Comparison of ENCODE assay signal across 25 mouse cellular contexts in the genomic region with DNA sequence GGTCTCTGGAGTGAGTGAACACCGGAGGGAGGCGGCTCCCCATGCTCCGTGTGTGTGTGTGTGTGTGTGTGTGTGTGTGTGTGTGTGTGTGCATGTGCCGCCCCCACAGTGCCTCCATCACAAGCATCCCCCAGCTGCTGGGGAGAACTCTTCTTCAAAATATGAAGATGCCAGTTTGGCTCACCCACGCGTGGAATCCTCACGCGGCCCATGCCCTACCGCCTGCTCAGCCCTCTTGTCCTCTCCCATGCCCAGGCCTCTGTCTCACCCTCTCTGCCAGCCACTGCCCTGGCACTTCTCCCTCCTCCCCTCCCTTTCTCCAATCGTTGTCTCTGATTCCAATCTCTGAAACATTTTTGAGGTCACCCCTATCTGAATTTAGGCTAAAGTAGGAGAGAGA. TPM values are rescaled to one million over a fixed set of nuclear protein-coding genes. Genes with fewer than 3 reads are reported as not detected.
DNase-seq lines count a peak whose midpoint lies in the region; ATAC-seq lines count a peak whose summit lies in the region.
"Had no signal": no experiment of that assay in that cellular context is flagged by ENCODE, and none has a peak within 500 bp of the region (broad histone marks: within the 10 kb centered on the region; RNA-seq: fewer than 3 reads in every experiment).

No protein-coding gene starts in this region.

- no peaks in the 10 kb centered on the region for H3K27me3 ChIP-seq in forebrain, embryonic 11.5 days (ENCODE audit: control insufficient read depth, insufficient read depth, low read length)
- H3K27me3 ChIP-seq: limb, embryonic 12.5 days; lung, embryonic 15.5 days; neural tube, embryonic 15.5 days had no signal

- ATAC-seq in forebrain, embryonic 11.5 days (replicated peaks; ENCODE audit: low FRiP score) = no peak
- ATAC-seq: CD4-positive, CD25-positive, alpha-beta regulatory T cell, adult 4 months; inflammation-experienced regulatory T-cells, adult 6 months had no signal

- no peak overlapping the region for H3K4me2 ChIP-seq in forebrain, embryonic 11.5 days (ENCODE audit: low read depth, low read length, severe bottlenecking)
- H3K4me2 ChIP-seq: limb, embryonic 12.5 days; liver, embryonic 13.5 days; lung, embryonic 15.5 days; neural tube, embryonic 15.5 days had no signal

- no peak overlapping the region for H3K4me3 ChIP-seq in forebrain, embryonic 11.5 days (ENCODE audit: low read depth, low read length)
- H3K4me3 ChIP-seq: forebrain, embryonic 10.5 days; gastrocnemius, adult 2 months; hindbrain, embryonic 10.5 days; limb, embryonic 12.5 days; liver, embryonic 13.5 days; lung, embryonic 15.5 days; myocyte; neural tube, embryonic 15.5 days had no signal

- intact Hi-C loops in left cerebral cortex, postnatal 25 days (cut with DNase I) = no loop called here

- peak; percentile 46 for DNase-seq in cerebellum, adult 11-12 months
- no peak for DNase-seq in cerebellum, adult 9-10 months
- DNase-seq in brain, adult 2 months (ENCODE audit: low read depth, low spot score) = peak; percentile 71
- DNase-seq in layer of hippocampus, adult 9-11 months = peak; percentile 37
- DNase-seq in left cerebral cortex, postnatal 25 days (ENCODE audit: low spot score in 2 of 2) = peak; percentile 66 to 82
- DNase-seq in forebrain, embryonic 11.5 days (ENCODE audit: low spot score) = no peak
- no peak for DNase-seq in urinary bladder, adult 2 months (ENCODE audit: low spot score)
- no peak for DNase-seq in yolk sac, embryonic 10.5 days (ENCODE audit: low spot score)
- DNase-seq: gastrocnemius, adult 2 months; heart, adult 11 months; kidney, adult 9 months; kidney, postnatal 36 days; liver, embryonic 13.5 days; midbrain, embryonic 14.5 days had no signal

- 88% methylated on average over 10 of the region's 10 CpGs for WGBS in forebrain, embryonic 11.5 days

- no peak overlapping the region for H3K9ac ChIP-seq in forebrain, embryonic 11.5 days (ENCODE audit: low read length)
- H3K9ac ChIP-seq: limb, embryonic 12.5 days; liver, embryonic 13.5 days; lung, embryonic 15.5 days; neural tube, embryonic 15.5 days had no signal

- H3K4me1 ChIP-seq in forebrain, embryonic 11.5 days (replicated peaks; ENCODE audit: control insufficient read depth, insufficient read depth, low read length) = no peaks in the 10 kb centered on the region
- H3K4me1 ChIP-seq: limb, embryonic 12.5 days; liver, embryonic 13.5 days; lung, embryonic 15.5 days; neural tube, embryonic 15.5 days had no signal

- H3K27ac ChIP-seq in forebrain, embryonic 11.5 days (ENCODE audit: low read depth, low read length) = no peak overlapping the region
- H3K27ac ChIP-seq: forebrain, embryonic 10.5 days; gastrocnemius, adult 2 months; hindbrain, embryonic 10.5 days; limb, embryonic 12.5 days; liver, embryonic 13.5 days; lung, embryonic 15.5 days; neural tube, embryonic 15.5 days had no signal

- H3K36me3 ChIP-seq in forebrain, embryonic 11.5 days (ENCODE audit: control insufficient read depth, insufficient read depth, low read length) = no peaks in the 10 kb centered on the region
- H3K36me3 ChIP-seq: forebrain, embryonic 10.5 days; G1E; hindbrain, embryonic 10.5 days; limb, embryonic 12.5 days; liver, embryonic 13.5 days; lung, embryonic 15.5 days; neural tube, embryonic 15.5 days had no signal

- H3K9me3 ChIP-seq in forebrain, embryonic 11.5 days (ENCODE audit: control insufficient read depth, low read length) = no peaks in the 10 kb centered on the region
- H3K9me3 ChIP-seq: forebrain, embryonic 10.5 days; G1E; hindbrain, embryonic 10.5 days; limb, embryonic 12.5 days; liver, embryonic 13.5 days; lung, embryonic 15.5 days; neural tube, embryonic 15.5 days had no signal

RNA-seq across cellular contexts. Expression of a gene that starts 47.7 kb away (rescaled TPM):
- total RNA-seq in left cerebral cortex, postnatal 25 days (2021) = 10 to 100 TPM; 77.1 to 79.3 TPM
- polyA plus RNA-seq in forebrain, embryonic 11.5 days (2014; fragmentation: Nextera tagmentation; extraction: Ambion mirVana) = 0.12 and 0.17 TPM in 2 replicates
- polyA plus RNA-seq in urinary bladder, adult 2 months (2012; rRNA removed) = 0.01 and 0.03 TPM in 2 replicates
- total RNA-seq: megakaryocyte progenitor cell, adult 5-6 weeks had no signal
- polyA plus RNA-seq: CD4-positive, CD25-positive, alpha-beta regulatory T cell, adult 4 months; G1E; heart, embryonic 14.5 days; limb, embryonic 12.5 days; liver, embryonic 13.5 days; lung, embryonic 15.5 days had no signal

Comparison
In these comparisons a context has a peak if more than half of its experiments do, and no peak if none do; other contexts are left out.
1. DNase-seq: peak in cerebellum, adult 11-12 months (single experiment), brain, adult 2 months (single experiment), layer of hippocampus, adult 9-11 months (single experiment) and left cerebral cortex, postnatal 25 days (2 of 2); none in cerebellum, adult 9-10 months (single experiment), forebrain, embryonic 11.5 days (single experiment), urinary bladder, adult 2 months (single experiment) and yolk sac, embryonic 10.5 days (single experiment).